Mouse (Mus musculus) limb, embryonic 14.5 days (tissue): ENCODE data around the gene Tex14. TPM values are rescaled to one million over a fixed set of nuclear protein-coding genes. Genes with fewer than 3 reads are reported as not detected.
"Not testable (repeated sequence)": the region's sequence is repeated elsewhere in the genome, so short reads cannot be mapped to it uniquely, and the experiment has no call there.

Source experiments
- ATAC-seq: fragments of 200-750 bp; cut with Nextera tagmentation; 2 replicates; pipeline ENCODE4 v1.8.0; 2017; ENCODE audit warnings: low read depth, moderate number of reproducible peaks, moderate TSS enrichment; ENCODE audit not compliant: low FRiP score
- DNase-seq: peaks from one replicate; pipeline ENCODE4 v3.0.0-alpha.2; 2015; ENCODE audit warnings: low spot score
- H3K27ac ChIP-seq: fragments of 300-500 bp; sonication (generic); replicated peaks from 2 replicates; pipeline ENCODE4 v1.5.1; 2014; ENCODE audit warnings: low read depth, mild to moderate bottlenecking, low read length, moderate library complexity, mixed read lengths
- H3K27me3 ChIP-seq: fragments of 300-500 bp; sonication (generic); 2 replicates; pipeline ENCODE4 v1.6.1; 2014; ENCODE audit warnings: low read length, mixed read lengths; ENCODE audit not compliant: control insufficient read depth, insufficient read depth
- H3K36me3 ChIP-seq: fragments of 300-500 bp; sonication (generic); 2 replicates; pipeline ENCODE4 v1.6.1; 2014; ENCODE audit warnings: mild to moderate bottlenecking, low read length, moderate library complexity, mixed read lengths; ENCODE audit not compliant: control insufficient read depth, insufficient read depth
- H3K4me1 ChIP-seq: fragments of 300-500 bp; sonication (generic); 2 replicates; pipeline ENCODE4 v1.6.1; 2014; ENCODE audit warnings: antibody characterized with exemption, low read length, mixed read lengths; ENCODE audit not compliant: control insufficient read depth, insufficient read depth
- H3K4me2 ChIP-seq: fragments of 300-500 bp; sonication (generic); replicated peaks from 2 replicates; pipeline ENCODE4 v1.6.1; 2014; ENCODE audit warnings: low read depth, mild to moderate bottlenecking, low read length, moderate library complexity; ENCODE audit not compliant: severe bottlenecking
- H3K4me3 ChIP-seq: fragments of 300-500 bp; sonication (generic); replicated peaks from 2 replicates; pipeline ENCODE4 v1.5.1; 2014; ENCODE audit warnings: low read length
- H3K9ac ChIP-seq: fragments of 300-500 bp; sonication (generic); 2 replicates; pipeline ENCODE4 v1.6.1; 2014; ENCODE audit warnings: mild to moderate bottlenecking, low read depth, low read length, moderate library complexity; ENCODE audit not compliant: severe bottlenecking
- H3K9me3 ChIP-seq: fragments of 300-500 bp; sonication (generic); 2 replicates; pipeline ENCODE4 v1.6.1; 2016; ENCODE audit warnings: low read length; ENCODE audit not compliant: control insufficient read depth
- POLR2A ChIP-seq: fragments of 200-500 bp; IDR thresholded peaks from 2 replicates; pipeline ENCODE4 v1.8.0; 2012; ENCODE audit warnings: inconsistent platforms, mild to moderate bottlenecking, moderate library complexity, borderline replicate concordance; ENCODE audit not compliant: insufficient read depth, insufficient read length; ENCODE audit errors: extremely low read depth
- WGBS: fragments of 180-500 bp; shearing (Covaris S2); extraction: QIAGEN DNeasy Blood & Tissue Kit; methylation state at CpG from one replicate; pipeline ENCODE4 v1.1.7; 2014; 5-methylcytosine and 5-hydroxymethylcytosine counted together
- polyA plus RNA-seq, 2 experiments: library from polyadenylated mRNA; depleted of rRNA in 1 of 2; stranded (reverse) in 1 of 2; unstranded in 1 of 2; fragments of >200 nt; fragmentation: Nextera tagmentation in 1 of 2; extraction: Ambion mirVana in 1 of 2; gene quantifications; 2 replicates each; pipeline versions ENCODE4 v1.2.1 to v1.2.3; 2012 to 2014

The Tex14 gene
- polyA plus RNA-seq, 2 experiments = 1.3 to 2.0 TPM

- H3K4me1 ChIP-seq = no peaks in the 10 kb centered on the region
- no peak for TF ChIP-seq POLR2A
- H3K9ac ChIP-seq = no peak overlapping the region
- H3K36me3 ChIP-seq = no peaks in the 10 kb centered on the region
- DNase-seq = no peak
- no peak overlapping the region for H3K4me2 ChIP-seq
- no peak overlapping the region for H3K4me3 ChIP-seq
- no peaks in the 10 kb centered on the region for H3K9me3 ChIP-seq
- no peak for ATAC-seq
- WGBS = 79% methylated on average over 2 of the region's 2 CpGs
- no peaks in the 10 kb centered on the region for H3K27me3 ChIP-seq
- no peak overlapping the region for H3K27ac ChIP-seq
Observed at GRCm38 (mm10) chr11:87454035-87454690, 49.3 kb downstream of the Tex14 start.

GRCm38 (mm10) chr11:87455573-87455972 lies 50.7 kb downstream of the Tex14 start:
- H3K4me2 ChIP-seq = no peak overlapping the region
- H3K4me1 ChIP-seq = no peaks in the 10 kb centered on the region
- H3K4me3 ChIP-seq = no peak overlapping the region
- TF ChIP-seq POLR2A = no peak
- no peaks in the 10 kb centered on the region for H3K9me3 ChIP-seq
- H3K27me3 ChIP-seq = no peaks in the 10 kb centered on the region
- ATAC-seq (no peak), DNase-seq (no peak)
- no peaks in the 10 kb centered on the region for H3K36me3 ChIP-seq
- H3K27ac ChIP-seq = no peak overlapping the region
- H3K9ac ChIP-seq = no peak overlapping the region
- 93% methylated on average over 5 of the region's 5 CpGs for WGBS

GRCm38 (mm10) chr11:87455984-87456383 lies 51.1 kb downstream of the Tex14 start:
- no peak for DNase-seq
- no peak overlapping the region for H3K27ac ChIP-seq
- no peak overlapping the region for H3K4me2 ChIP-seq
- no peak overlapping the region for H3K4me3 ChIP-seq
- no peaks in the 10 kb centered on the region for H3K4me1 ChIP-seq
- no peaks in the 10 kb centered on the region for H3K27me3 ChIP-seq
- no peak for ATAC-seq
- no peaks in the 10 kb centered on the region for H3K36me3 ChIP-seq
- H3K9me3 ChIP-seq = no peaks in the 10 kb centered on the region
- no peak overlapping the region for H3K9ac ChIP-seq
- no peak for TF ChIP-seq POLR2A
- 80% methylated on average over 4 of the region's 4 CpGs for WGBS

- WGBS = 90% methylated on average over 6 of the region's 6 CpGs
- no peak for DNase-seq
- H3K9me3 ChIP-seq = no peaks in the 10 kb centered on the region
- H3K4me1 ChIP-seq = no peaks in the 10 kb centered on the region
- no peak for ATAC-seq
- no peak overlapping the region for H3K4me2 ChIP-seq
- TF ChIP-seq POLR2A = no peak
- H3K27ac ChIP-seq = no peak overlapping the region
- H3K9ac ChIP-seq = no peak overlapping the region
- H3K27me3 ChIP-seq = no peaks in the 10 kb centered on the region
- H3K4me3 ChIP-seq = no peak overlapping the region
- no peaks in the 10 kb centered on the region for H3K36me3 ChIP-seq
Observed at GRCm38 (mm10) chr11:87460566-87460965, 55.7 kb downstream of the Tex14 start.

GRCm38 (mm10) chr11:87461780-87462460 lies 57.1 kb downstream of the Tex14 start:
- Histone ChIP-seq H3K27ac (0 out of 2 replicates have a peak overlapping the region, but pooled peaks have one; percentile 33), H3K4me3 (peak overlapping the region; percentile 33), H3K9ac (0 out of 2 replicates have a peak overlapping the region, but pooled peaks have one; percentile 31), H3K4me2 (peak overlapping the region; percentile 49)
- H3K4me1 ChIP-seq, H3K36me3 ChIP-seq, H3K9me3 ChIP-seq, H3K27me3 ChIP-seq: not testable (repeated sequence)
- DNase-seq (peak; percentile 38), ATAC-seq (peak; percentile 96)
- WGBS = under 1% methylated on average over 20 of the region's 58 CpGs
